Mouse (Mus musculus) testis, adult 2 months (tissue): ENCODE data around the gene Nkiras2.

Experiments used
- CTCF ChIP-seq: fragments of 200-500 bp; IDR thresholded peaks from 2 replicates; pipeline ENCODE4 v1.5.1; 2012; ENCODE audit warnings: low read depth, mild to moderate bottlenecking, inconsistent platforms, low read length, moderate library complexity; ENCODE audit not compliant: control insufficient read depth, insufficient read depth, insufficient replicate concordance
- POLR2A ChIP-seq: fragments of 200-500 bp; IDR thresholded peaks from 2 replicates; pipeline ENCODE4 v1.6.1; 2012; ENCODE audit warnings: low read depth, mild to moderate bottlenecking, inconsistent platforms, low read length, moderate library complexity; ENCODE audit not compliant: control insufficient read depth

GRCm38 (mm10) chr11:100640159-100640906, 21.3 kb downstream of the Nkiras2 start:
- TF ChIP-seq CTCF (peak; percentile 34; the same call in 1 of the 2 replicates), POLR2A (no peak)
